Mouse (Mus musculus): ENCODE results near the gene Galnt7.

DNA sequence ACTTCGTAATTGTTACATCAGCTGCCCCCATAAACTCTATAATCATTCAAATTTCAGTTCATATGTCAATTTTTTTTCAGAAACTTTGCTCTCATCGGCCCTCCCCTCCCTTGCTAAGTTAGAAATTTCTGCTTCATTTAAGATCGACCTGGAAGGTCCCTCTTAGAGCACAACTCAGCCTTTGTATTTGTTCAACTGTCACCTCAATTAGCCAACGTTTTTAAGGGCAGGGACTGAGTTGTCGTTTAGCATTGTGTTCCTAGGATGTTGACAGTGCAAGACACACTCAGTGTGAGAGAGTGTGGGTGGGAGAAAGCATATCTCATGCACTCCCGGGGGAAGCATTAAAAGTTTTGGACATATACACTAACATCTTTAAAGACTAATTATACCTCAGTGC, 3.6 kb upstream of the Galnt7 start:
- TF ChIP-seq CTCF (IDR thresholded peaks at IDR 0.05; ENCODE audit: control insufficient read depth, insufficient read depth, low read length) (no peak), POLR2A (IDR thresholded peaks at IDR 0.05; ENCODE audit: borderline replicate concordance, control insufficient read depth, low read depth, low read length) (no peak)
